Mouse (Mus musculus) heart, postnatal 0 days (tissue): ENCODE measurements around the gene C530008M17Rik. TPM values are rescaled to one million over a fixed set of nuclear protein-coding genes. Genes with fewer than 3 reads are reported as not detected.
A peak's percentile ranks its signal among the peaks of the same experiment; 100 is the strongest.

Experiments used
- ATAC-seq: fragments of 200-750 bp; cut with Nextera tagmentation; 2 replicates; pipeline ENCODE4 v1.8.0; 2017; ENCODE audit warnings: low read depth, moderate number of reproducible peaks, moderate library complexity; ENCODE audit not compliant: insufficient read depth
- DNase-seq: peaks from one replicate; pipeline ENCODE4 v3.0.0-alpha.2; 2016; ENCODE audit warnings: low spot score
- H3K27ac ChIP-seq: fragments of 300-500 bp; sonication (generic); 2 replicates; pipeline ENCODE4 v1.5.1; 2014; ENCODE audit warnings: low read depth, mild to moderate bottlenecking
- H3K27me3 ChIP-seq: fragments of 300-500 bp; sonication (generic); 2 replicates; pipeline ENCODE4 v1.6.1; 2014; ENCODE audit warnings: low read length, mixed read lengths; ENCODE audit not compliant: control insufficient read depth, insufficient read depth
- H3K36me3 ChIP-seq: fragments of 300-500 bp; sonication (generic); replicated peaks from 2 replicates; pipeline ENCODE4 v1.6.1; 2014; ENCODE audit warnings: low read length, mixed read lengths; ENCODE audit not compliant: control insufficient read depth, insufficient read depth
- H3K4me1 ChIP-seq: fragments of 300-500 bp; sonication (generic); 2 replicates; pipeline ENCODE4 v1.6.1; 2014; ENCODE audit warnings: antibody characterized with exemption; ENCODE audit not compliant: control insufficient read depth, insufficient read depth
- H3K4me2 ChIP-seq: fragments of 300-500 bp; sonication (generic); 2 replicates; pipeline ENCODE4 v1.6.1; 2014; ENCODE audit warnings: low read depth, mild to moderate bottlenecking, low read length, moderate library complexity
- H3K4me3 ChIP-seq: fragments of 300-500 bp; sonication (generic); 2 replicates; pipeline ENCODE4 v1.5.1; 2014; ENCODE audit warnings: low read depth, low read length
- H3K9ac ChIP-seq: fragments of 300-500 bp; sonication (generic); replicated peaks from 2 replicates; pipeline ENCODE4 v1.6.1; 2014; ENCODE audit warnings: low read depth, low read length, mixed read lengths
- H3K9me3 ChIP-seq: fragments of 300-500 bp; sonication (generic); replicated peaks from 2 replicates; pipeline ENCODE4 v1.6.1; 2016; ENCODE audit warnings: low read length; ENCODE audit not compliant: control insufficient read depth
- CTCF ChIP-seq: IDR thresholded peaks from 2 replicates; pipeline ENCODE4 v1.5.1; 2016; ENCODE audit warnings: antibody characterized with exemption, control low read depth, low read depth
- EP300 ChIP-seq: IDR thresholded peaks from 2 replicates; pipeline ENCODE4 v1.6.1; 2016; ENCODE audit warnings: antibody characterized with exemption, low read depth
- WGBS: fragments of 180-500 bp; shearing (Covaris S2); extraction: QIAGEN DNeasy Blood & Tissue Kit; methylation state at CpG from one replicate; pipeline ENCODE4 v1.1.7; 2014; 5-methylcytosine and 5-hydroxymethylcytosine counted together
- polyA plus RNA-seq: library from polyadenylated mRNA; unstranded; fragments of >200 nt; fragmentation: Nextera tagmentation; extraction: Ambion mirVana; gene quantifications from 2 replicates; pipeline ENCODE4 v1.2.1, GENCODE M21; 2015
- total RNA-seq: library from RNA; depleted of rRNA; stranded (reverse); fragments of >200 nt; gene quantifications from 2 replicates; pipeline ENCODE4 v1.2.3, GENCODE M21; 2014; ENCODE audit warnings: low replicate concordance

C530008M17Rik gene
- total and polyA plus RNA-seq, 2 experiments from 2014 or later = 7.3 to 18.8 TPM

DNA sequence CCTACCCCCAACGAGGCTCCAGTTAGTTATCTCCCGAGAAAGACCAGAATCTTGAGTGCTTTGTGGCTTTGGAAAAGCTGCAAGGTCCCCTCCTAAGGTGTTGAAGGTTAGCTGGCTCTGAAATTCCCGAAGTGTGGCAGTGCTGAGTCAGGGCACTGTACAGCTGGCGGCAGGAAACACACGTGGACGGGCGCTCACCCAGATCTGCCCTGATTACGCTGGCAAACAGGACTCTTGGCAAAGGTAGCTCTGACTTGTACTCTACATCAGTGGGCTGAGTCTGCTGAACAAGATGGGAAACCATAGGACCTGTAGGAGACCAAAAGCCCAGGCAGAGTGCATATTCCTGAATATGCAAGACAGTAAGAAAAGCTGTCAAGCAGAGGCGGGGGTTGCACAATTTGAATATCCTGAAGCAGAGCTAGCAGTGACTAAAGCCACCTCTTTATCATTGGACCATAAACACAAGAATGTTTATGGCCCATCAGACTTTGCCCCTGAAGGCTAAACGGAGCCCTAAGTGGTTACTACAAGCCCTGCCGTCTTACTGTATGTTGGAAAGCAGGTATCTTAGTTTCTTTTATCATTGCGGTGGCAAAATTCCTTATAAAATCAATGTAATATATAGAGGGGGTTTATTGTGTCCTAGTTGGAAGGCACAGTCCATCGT, 159.6 kb downstream of the C530008M17Rik start:
- no peaks in the 10 kb centered on the region for H3K27me3 ChIP-seq
- H3K4me1 ChIP-seq = peaks cover 17% of the 10 kb centered on the region; the same call in 1 of the 2 replicates
- ATAC-seq (peak; percentile 78), DNase-seq (peak; percentile 41)
- 46% methylated on average over 13 of the region's 13 CpGs for WGBS
- no peaks in the 10 kb centered on the region for H3K9me3 ChIP-seq
- no peak overlapping the region for H3K4me3 ChIP-seq
- H3K27ac ChIP-seq = no peak overlapping the region
- no peak overlapping the region for H3K9ac ChIP-seq
- H3K36me3 ChIP-seq = no peaks in the 10 kb centered on the region
- no peak for TF ChIP-seq CTCF
- TF ChIP-seq EP300 = no peak
- H3K4me2 ChIP-seq = no peak overlapping the region

DNA sequence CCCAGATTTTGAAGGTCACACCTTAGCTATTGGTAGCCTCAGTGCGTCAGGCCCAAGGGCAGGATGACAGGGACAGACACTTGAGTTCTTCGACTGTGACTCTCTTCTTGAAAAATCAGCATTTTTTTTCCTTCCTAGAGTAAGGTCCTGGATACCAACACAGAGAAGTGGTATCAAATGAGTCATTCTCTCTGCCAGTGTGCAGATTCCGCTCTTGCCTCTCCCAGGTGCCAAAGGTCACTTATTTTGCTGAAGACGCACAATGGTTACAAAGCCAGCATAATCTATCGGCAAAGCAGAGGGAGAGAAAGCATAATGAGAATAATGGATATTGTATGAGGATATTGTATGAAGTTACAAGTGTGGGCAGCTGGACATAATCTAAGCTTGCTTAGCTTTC, 160.4 kb downstream of the C530008M17Rik start:
- Histone ChIP-seq H3K36me3 (no peaks in the 10 kb centered on the region), H3K9ac (no peak overlapping the region), H3K4me3 (no peak overlapping the region), H3K27me3 (no peaks in the 10 kb centered on the region), H3K27ac (no peak overlapping the region), H3K4me1 (peaks cover 17% of the 10 kb centered on the region; the same call in 1 of the 2 replicates), H3K4me2 (no peak overlapping the region), H3K9me3 (no peaks in the 10 kb centered on the region)
- ATAC-seq (no peak), DNase-seq (no peak)
- 89% methylated on average over 5 of the region's 5 CpGs for WGBS
- TF ChIP-seq CTCF = no peak
- no peak for TF ChIP-seq EP300

DNA sequence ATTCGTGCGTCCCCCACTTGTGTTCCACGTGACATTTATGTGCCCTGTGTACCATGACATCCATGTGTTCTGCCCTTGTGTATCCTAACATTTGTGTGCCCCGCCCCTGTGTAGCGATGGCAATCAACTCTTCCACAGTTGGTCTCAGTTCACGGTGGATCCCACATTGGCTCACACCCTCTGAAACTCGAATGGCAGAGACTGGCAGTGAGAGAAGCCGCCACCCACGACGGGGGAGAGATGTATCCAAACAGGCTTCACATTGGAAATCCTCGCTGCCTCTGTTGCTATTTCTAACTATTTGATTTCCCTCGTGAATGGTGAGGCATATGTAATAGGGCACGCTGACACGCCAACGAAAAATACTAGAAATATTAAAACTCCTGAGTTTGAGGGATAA, 161.4 kb downstream of the C530008M17Rik start:
- Histone ChIP-seq H3K9me3 (no peaks in the 10 kb centered on the region), H3K4me1 (peaks cover 17% of the 10 kb centered on the region; the same call in 1 of the 2 replicates), H3K36me3 (no peaks in the 10 kb centered on the region), H3K27me3 (no peaks in the 10 kb centered on the region), H3K4me2 (no peak overlapping the region), H3K9ac (no peak overlapping the region), H3K27ac (no peak overlapping the region), H3K4me3 (no peak overlapping the region)
- DNase-seq = no peak
- no peak for TF ChIP-seq CTCF
- TF ChIP-seq EP300 = no peak
- 89% methylated on average over 15 of the region's 15 CpGs for WGBS
- no peak for ATAC-seq

DNA sequence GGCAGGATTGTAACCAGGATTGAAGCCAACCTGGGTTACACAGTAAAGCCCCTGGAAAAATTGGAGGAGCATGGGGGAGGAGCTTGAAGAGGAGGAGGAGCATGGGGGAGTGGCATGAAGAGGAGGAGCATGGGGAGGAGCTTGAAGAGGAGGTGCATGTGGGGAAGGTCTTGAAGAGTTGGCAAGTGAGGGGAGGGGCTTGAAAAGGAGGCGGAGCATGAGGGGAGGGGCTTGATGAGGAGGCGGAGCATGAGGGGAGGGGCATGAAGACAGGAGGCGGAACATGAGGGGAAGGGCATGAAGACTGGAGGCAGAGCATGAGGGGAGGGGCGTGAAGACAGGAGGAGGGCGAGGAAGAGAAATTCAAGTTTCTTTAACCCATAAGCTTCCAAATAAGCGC, 162.5 kb downstream of the C530008M17Rik start:
- TF ChIP-seq CTCF = no peak
- no peak for TF ChIP-seq EP300
- H3K36me3 ChIP-seq = no peaks in the 10 kb centered on the region
- H3K27me3 ChIP-seq = no peaks in the 10 kb centered on the region
- no peak overlapping the region for H3K27ac ChIP-seq
- ATAC-seq (no peak), DNase-seq (no peak)
- H3K9me3 ChIP-seq = no peaks in the 10 kb centered on the region
- peaks cover 10% of the 10 kb centered on the region; the same call in 1 of the 2 replicates for H3K4me1 ChIP-seq
- no peak overlapping the region for H3K9ac ChIP-seq
- no peak overlapping the region for H3K4me3 ChIP-seq
- no peak overlapping the region for H3K4me2 ChIP-seq
- 88% methylated on average over 6 of the region's 6 CpGs for WGBS

DNA sequence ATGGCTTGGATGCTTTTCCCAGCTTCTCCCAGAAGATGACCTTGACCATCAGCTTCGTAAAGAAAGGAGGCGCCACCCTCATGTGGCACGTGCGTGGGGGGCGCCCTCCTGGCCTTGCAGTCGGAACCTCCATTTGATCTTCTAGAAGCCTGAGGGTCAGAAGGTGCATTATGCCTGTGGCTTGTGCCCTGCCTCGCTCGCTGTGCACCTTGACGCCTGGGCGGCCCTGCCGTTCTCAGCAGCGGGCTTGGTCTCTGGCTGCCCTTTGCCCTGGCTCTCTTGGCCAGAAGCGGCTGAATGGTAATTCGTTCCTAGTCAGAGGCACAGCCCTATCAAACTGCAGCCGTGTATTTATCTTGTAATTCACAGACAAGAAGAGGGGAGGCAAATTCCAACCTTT, 165.8 kb downstream of the C530008M17Rik start:
- no peaks in the 10 kb centered on the region for H3K9me3 ChIP-seq
- H3K36me3 ChIP-seq = no peaks in the 10 kb centered on the region
- no peak for DNase-seq
- no peak for ATAC-seq
- TF ChIP-seq CTCF (no peak), EP300 (no peak)
- H3K4me2 ChIP-seq = no peak overlapping the region
- no peaks in the 10 kb centered on the region for H3K27me3 ChIP-seq
- H3K27ac ChIP-seq = no peak overlapping the region
- 82% methylated on average over 15 of the region's 15 CpGs for WGBS
- no peak overlapping the region for H3K4me3 ChIP-seq
- no peak overlapping the region for H3K9ac ChIP-seq
- no peaks in the 10 kb centered on the region for H3K4me1 ChIP-seq
